Mouse (Mus musculus): ENCODE measurements around the gene Scp2. TPM values are rescaled to one million over a fixed set of nuclear protein-coding genes. Genes with fewer than 3 reads are reported as not detected.

The Scp2 gene
- polyA plus RNA-seq, 1 experiment from 2014 or later, result 227 TPM

DNA sequence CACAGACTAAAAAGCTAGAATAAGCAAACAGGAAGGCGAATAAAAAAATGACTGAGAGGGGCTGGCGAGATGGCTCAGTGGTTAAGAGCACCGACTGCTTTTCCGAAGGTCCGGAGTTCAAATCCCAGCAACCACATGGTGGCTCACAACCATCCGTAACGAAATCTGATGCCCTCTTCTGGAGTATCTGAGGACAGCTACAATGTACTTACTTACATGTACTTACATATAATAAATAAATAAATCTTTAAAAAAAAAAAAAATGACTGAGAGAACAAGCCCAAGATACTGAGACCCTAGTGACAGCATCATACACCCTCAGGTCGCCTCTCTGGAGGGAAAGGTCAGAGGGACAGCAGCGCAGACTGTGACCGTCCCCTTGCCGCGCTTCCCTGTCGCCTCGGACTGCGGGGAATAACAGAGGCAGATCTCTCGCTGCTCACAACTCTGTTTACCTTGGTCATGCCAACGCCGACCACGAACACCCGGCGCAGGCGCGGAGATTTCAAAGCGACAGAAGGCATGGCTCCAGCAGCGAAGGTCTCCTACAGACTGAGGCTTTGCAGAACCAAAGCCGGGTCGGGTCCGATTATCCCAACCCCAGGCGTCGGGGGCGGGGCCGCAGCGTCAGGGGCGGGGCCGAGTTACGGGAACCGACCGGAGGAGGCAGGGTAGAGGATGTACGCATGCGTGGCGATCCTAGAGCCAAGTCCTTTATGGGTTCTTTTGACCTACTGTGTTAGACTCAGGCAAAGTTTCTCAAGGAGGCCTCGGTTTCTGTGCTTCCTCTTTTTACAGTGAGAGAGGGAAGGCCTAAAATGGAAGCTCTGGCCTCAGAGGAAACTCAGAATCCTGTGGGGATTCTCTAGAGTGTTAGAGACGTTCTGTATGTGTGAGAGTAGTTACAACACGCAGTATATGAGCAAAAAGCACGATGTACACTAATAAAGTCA is 26.6 kb downstream of the Scp2 start:
- no peaks in the 10 kb centered on the region for H3K36me3 ChIP-seq (ENCODE audit: control insufficient read depth, insufficient read depth, low read length)
- H3K4me2 ChIP-seq (ENCODE audit: low read length), result peak overlapping the region; percentile 63
- DNase-seq (ENCODE audit: low spot score), result peak; percentile 95
- ATAC-seq (replicated peaks; ENCODE audit: low FRiP score, low TSS enrichment, low read depth), result peak; percentile 84
- no peaks in the 10 kb centered on the region for H3K4me1 ChIP-seq (replicated peaks; ENCODE audit: control insufficient read depth, insufficient read depth, low read length)
- H3K27me3 ChIP-seq (replicated peaks; ENCODE audit: control insufficient read depth, insufficient read depth, low read length), result no peaks in the 10 kb centered on the region
- peak overlapping the region; percentile 62 for H3K9ac ChIP-seq (ENCODE audit: low read length)
- H3K9me3 ChIP-seq (ENCODE audit: control insufficient read depth, low read length), result no peaks in the 10 kb centered on the region
- 12% methylated on average over 43 of the region's 45 CpGs for WGBS
- H3K4me3 ChIP-seq (ENCODE audit: low read depth, low read length), result peak overlapping the region; percentile 67
- peak overlapping the region; percentile 34; the same call in 1 of the 2 replicates for H3K27ac ChIP-seq (ENCODE audit: low read depth)

DNA sequence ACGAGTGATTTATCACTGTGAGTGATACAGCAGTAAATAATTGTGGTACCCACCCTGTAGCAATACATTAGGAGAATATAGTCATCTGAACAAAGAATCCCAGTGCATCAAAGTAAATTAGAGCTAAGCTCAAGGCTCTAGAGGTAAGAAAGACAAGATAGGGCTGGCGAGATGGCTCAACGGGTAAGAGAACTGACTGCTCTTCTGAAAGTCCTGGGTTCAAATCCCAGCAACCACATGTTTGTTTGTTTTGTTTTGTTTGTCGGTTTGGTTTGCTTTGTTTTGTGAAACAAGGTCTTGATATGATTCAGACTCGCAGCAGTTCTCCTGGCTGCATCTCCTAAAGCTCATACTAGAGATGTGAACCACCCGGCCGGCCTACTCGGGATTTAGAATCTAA is 27.3 kb downstream of the Scp2 start:
- Histone ChIP-seq H3K27me3 (replicated peaks; ENCODE audit: control insufficient read depth, insufficient read depth, low read length) (no peaks in the 10 kb centered on the region), H3K4me2 (ENCODE audit: low read length) (no peak overlapping the region), H3K27ac (ENCODE audit: low read depth) (no peak overlapping the region), H3K4me3 (ENCODE audit: low read depth, low read length) (no peak overlapping the region), H3K4me1 (replicated peaks; ENCODE audit: control insufficient read depth, insufficient read depth, low read length) (no peaks in the 10 kb centered on the region), H3K9me3 (ENCODE audit: control insufficient read depth, low read length) (no peaks in the 10 kb centered on the region), H3K36me3 (ENCODE audit: control insufficient read depth, insufficient read depth, low read length) (no peaks in the 10 kb centered on the region), H3K9ac (ENCODE audit: low read length) (no peak overlapping the region)
- DNase-seq (ENCODE audit: low spot score), result no peak
- WGBS, result 91% methylated on average over 8 of the region's 8 CpGs
- ATAC-seq (replicated peaks; ENCODE audit: low FRiP score, low TSS enrichment, low read depth), result no peak

DNA sequence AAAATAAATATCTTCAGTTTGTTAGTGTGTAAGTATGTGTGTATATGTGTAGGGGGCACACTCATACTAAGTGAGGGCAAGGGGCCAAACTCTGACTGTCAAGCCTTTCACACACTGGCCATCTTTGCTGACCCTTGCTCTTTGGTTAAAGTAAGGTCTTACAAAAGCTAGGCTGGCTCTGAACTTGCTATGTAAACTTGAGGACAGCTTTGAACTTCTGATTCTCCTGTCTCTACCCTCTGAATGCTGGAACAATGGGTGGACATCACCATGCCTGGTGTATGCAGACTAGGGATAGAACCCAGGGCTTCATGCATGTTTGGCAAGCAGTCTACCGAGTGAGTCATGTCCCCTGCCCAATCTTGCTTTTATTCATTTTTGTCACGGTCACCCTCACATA is 28.3 kb downstream of the Scp2 start:
- 91% methylated on average over 2 of the region's 2 CpGs for WGBS

DNA sequence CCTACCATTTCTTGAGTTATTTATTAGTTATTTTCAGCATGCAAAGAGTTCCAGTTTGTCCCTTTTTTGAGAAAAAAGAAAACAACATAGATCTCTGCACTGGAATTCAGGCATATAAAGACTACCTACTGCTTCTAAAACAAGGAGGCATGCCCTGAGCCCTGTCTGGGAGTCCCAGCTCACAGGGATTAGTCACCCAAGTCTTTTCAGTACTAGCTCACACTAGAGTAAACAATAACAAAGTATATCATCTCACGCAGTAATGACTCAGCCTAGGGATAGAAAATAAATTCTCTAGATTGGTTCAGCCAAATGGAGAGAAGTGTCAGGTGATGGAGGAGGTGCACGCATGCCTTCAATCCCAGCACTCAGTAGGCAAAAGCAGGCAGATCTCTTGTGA is 34.1 kb downstream of the Scp2 start:
- H3K9me3 ChIP-seq (ENCODE audit: control insufficient read depth, low read length), result no peaks in the 10 kb centered on the region
- no peaks in the 10 kb centered on the region for H3K27me3 ChIP-seq (replicated peaks; ENCODE audit: control insufficient read depth, insufficient read depth, low read length)
- DNase-seq (ENCODE audit: low spot score), result no peak
- H3K4me3 ChIP-seq (ENCODE audit: low read depth, low read length), result no peak overlapping the region
- H3K4me1 ChIP-seq (replicated peaks; ENCODE audit: control insufficient read depth, insufficient read depth, low read length), result no peaks in the 10 kb centered on the region
- H3K27ac ChIP-seq (ENCODE audit: low read depth), result no peak overlapping the region
- no peak overlapping the region for H3K4me2 ChIP-seq (ENCODE audit: low read length)
- no peak overlapping the region for H3K9ac ChIP-seq (ENCODE audit: low read length)
- H3K36me3 ChIP-seq (ENCODE audit: control insufficient read depth, insufficient read depth, low read length), result 0 out of 2 replicates have a peak, but pooled peaks cover 4% of the 10 kb centered on the region
- no peak for ATAC-seq (replicated peaks; ENCODE audit: low FRiP score, low TSS enrichment, low read depth)
- 76% methylated on average over 2 of the region's 2 CpGs for WGBS

More for the DNA sequence above, 28.3 kb downstream of the Scp2 start:
- no peak overlapping the region for H3K27ac ChIP-seq (ENCODE audit: low read depth)
- 0 out of 2 replicates have a peak, but pooled peaks cover 3% of the 10 kb centered on the region for H3K36me3 ChIP-seq (ENCODE audit: control insufficient read depth, insufficient read depth, low read length)
- no peaks in the 10 kb centered on the region for H3K27me3 ChIP-seq (replicated peaks; ENCODE audit: control insufficient read depth, insufficient read depth, low read length)
- no peak overlapping the region for H3K4me3 ChIP-seq (ENCODE audit: low read depth, low read length)
- ATAC-seq (replicated peaks; ENCODE audit: low FRiP score, low TSS enrichment, low read depth), result no peak
- H3K9me3 ChIP-seq (ENCODE audit: control insufficient read depth, low read length), result no peaks in the 10 kb centered on the region
- no peaks in the 10 kb centered on the region for H3K4me1 ChIP-seq (replicated peaks; ENCODE audit: control insufficient read depth, insufficient read depth, low read length)
- H3K4me2 ChIP-seq (ENCODE audit: low read length), result no peak overlapping the region
- no peak overlapping the region for H3K9ac ChIP-seq (ENCODE audit: low read length)
- no peak for DNase-seq (ENCODE audit: low spot score)

DNA sequence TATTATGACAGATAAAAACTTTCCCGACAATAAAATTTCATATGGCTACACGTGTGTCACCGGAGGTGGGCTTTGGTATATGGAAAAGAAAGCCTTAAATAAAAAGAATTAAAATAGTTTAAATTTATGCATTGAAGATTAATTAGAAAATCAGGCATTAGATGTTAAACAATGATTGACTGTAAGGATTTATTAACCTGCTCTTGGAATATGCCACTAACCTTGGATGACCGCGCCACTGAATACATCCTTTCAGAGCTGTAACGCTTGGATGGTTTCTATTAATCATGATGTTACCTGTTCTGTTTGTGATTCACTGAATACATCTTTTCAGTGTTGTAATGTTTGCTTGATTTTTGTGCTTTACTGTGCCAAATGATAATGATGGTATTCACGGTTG is 35.1 kb downstream of the Scp2 start:
- Histone ChIP-seq H3K9ac (ENCODE audit: low read length) (no peak overlapping the region), H3K4me3 (ENCODE audit: low read depth, low read length) (no peak overlapping the region), H3K9me3 (ENCODE audit: control insufficient read depth, low read length) (no peaks in the 10 kb centered on the region), H3K36me3 (ENCODE audit: control insufficient read depth, insufficient read depth, low read length) (0 out of 2 replicates have a peak, but pooled peaks cover 4% of the 10 kb centered on the region), H3K27ac (ENCODE audit: low read depth) (no peak overlapping the region), H3K27me3 (replicated peaks; ENCODE audit: control insufficient read depth, insufficient read depth, low read length) (no peaks in the 10 kb centered on the region), H3K4me1 (replicated peaks; ENCODE audit: control insufficient read depth, insufficient read depth, low read length) (no peaks in the 10 kb centered on the region), H3K4me2 (ENCODE audit: low read length) (no peak overlapping the region)
- ATAC-seq (replicated peaks; ENCODE audit: low FRiP score, low TSS enrichment, low read depth) (no peak), DNase-seq (ENCODE audit: low spot score) (no peak)
- WGBS, result 95% methylated on average over 7 of the region's 7 CpGs

DNA sequence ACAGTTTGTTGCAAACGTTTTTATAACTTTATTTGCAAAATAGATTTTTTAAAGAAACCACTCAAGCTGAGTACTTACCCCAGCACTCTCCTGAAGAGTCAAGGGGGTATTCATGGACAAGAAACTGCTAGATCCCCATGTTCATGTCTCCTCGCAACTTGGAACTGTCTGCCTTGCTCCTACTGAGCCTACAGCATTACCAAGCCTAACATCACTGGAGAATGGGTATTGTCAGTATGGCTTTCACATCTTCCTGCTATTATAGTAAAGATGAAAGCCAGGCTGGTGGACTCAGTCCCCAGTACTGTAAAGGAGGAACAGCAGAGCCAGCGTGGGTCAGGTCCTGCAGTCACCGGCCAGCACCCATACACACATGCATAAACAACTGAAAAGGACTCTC is 48.5 kb downstream of the Scp2 start, which contains the start of gene Podn:
Gene Podn, minus strand, starts transcription at position 101 of the 400 bp plus-strand sequence.
- no peak within 1 kb of the TSS for H3K9ac ChIP-seq (ENCODE audit: low read length)
- no peak within 1 kb of the TSS for H3K4me3 ChIP-seq (ENCODE audit: low read depth, low read length)
- no peak within 1 kb of the TSS for H3K4me2 ChIP-seq (ENCODE audit: low read length)
- no peaks in the 10 kb centered on the region for H3K9me3 ChIP-seq (ENCODE audit: control insufficient read depth, low read length)
- H3K27ac ChIP-seq (ENCODE audit: low read depth), result no peak within 1 kb of the TSS
- DNase-seq (ENCODE audit: low spot score) (no peak), ATAC-seq (replicated peaks; ENCODE audit: low FRiP score, low TSS enrichment, low read depth) (no peak)
- H3K4me1 ChIP-seq (replicated peaks; ENCODE audit: control insufficient read depth, insufficient read depth, low read length), result no peaks in the 10 kb centered on the region
- no peaks in the 10 kb centered on the region for H3K27me3 ChIP-seq (replicated peaks; ENCODE audit: control insufficient read depth, insufficient read depth, low read length)
- 82% methylated on average over 4 of the region's 4 CpGs for WGBS
- H3K36me3 ChIP-seq (ENCODE audit: control insufficient read depth, insufficient read depth, low read length), result peaks cover 6% of the 10 kb centered on the region; the same call in 1 of the 2 replicates

DNA sequence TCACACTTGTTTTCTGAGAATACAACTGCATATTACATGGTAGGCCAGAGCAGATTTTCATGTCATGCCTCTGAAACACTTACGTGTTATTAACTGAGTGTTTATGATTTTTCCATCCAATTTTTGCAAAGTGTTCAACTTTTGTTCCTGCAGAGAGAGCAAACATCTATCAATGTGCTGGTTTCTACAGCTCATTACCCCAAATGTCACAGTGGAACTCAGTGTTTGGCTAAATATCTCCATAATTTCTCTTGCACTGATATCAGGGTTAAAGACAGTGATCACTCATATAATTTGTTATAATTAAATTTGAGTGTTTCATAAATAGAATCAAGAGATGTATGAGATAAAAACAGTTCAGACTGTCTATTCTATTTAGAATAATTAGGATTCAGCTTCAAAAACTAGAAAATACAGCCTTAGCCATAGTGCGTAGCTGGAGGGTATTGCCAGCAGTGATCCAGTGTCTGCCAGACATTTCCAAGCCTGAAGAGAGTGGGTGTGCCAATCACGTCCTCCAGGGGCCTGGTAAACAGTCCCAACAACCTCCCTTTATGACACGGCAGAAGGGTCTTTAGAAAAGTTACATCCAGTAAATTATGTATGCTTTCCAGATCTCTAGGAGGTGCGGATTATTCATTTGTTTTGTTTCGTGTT is 51.9 kb downstream of the Scp2 start:
- no peaks in the 10 kb centered on the region for H3K9me3 ChIP-seq (ENCODE audit: control insufficient read depth, low read length)
- no peaks in the 10 kb centered on the region for H3K27me3 ChIP-seq (replicated peaks; ENCODE audit: control insufficient read depth, insufficient read depth, low read length)
- H3K27ac ChIP-seq (ENCODE audit: low read depth), result no peak overlapping the region
- H3K4me3 ChIP-seq (ENCODE audit: low read depth, low read length), result no peak overlapping the region
- 83% methylated on average over 6 of the region's 6 CpGs for WGBS
- no peak overlapping the region for H3K9ac ChIP-seq (ENCODE audit: low read length)
- no peak for ATAC-seq (replicated peaks; ENCODE audit: low FRiP score, low TSS enrichment, low read depth)
- no peak for DNase-seq (ENCODE audit: low spot score)
- no peak overlapping the region for H3K4me2 ChIP-seq (ENCODE audit: low read length)
- H3K4me1 ChIP-seq (replicated peaks; ENCODE audit: control insufficient read depth, insufficient read depth, low read length), result no peaks in the 10 kb centered on the region
- H3K36me3 ChIP-seq (ENCODE audit: control insufficient read depth, insufficient read depth, low read length), result peaks cover 4% of the 10 kb centered on the region; the same call in 1 of the 2 replicates

DNA sequence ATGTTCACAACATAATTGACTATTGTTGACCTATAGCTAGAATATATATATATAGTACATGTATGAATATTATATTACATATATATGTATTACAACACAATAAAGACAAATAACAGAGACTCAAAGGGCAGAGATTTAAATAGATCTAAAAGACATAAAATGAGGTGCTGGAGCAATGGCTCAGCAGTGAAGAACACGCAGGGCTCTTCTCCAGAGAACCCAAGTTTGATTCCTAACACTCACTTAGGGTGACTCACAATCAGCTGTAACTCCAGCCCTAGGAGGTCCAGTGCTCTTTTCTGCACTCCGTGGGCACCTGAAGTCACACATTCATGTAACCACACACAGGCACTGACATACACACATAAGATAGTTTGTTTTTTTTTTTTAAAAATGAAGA is 60.8 kb downstream of the Scp2 start:
- Histone ChIP-seq H3K9me3 (ENCODE audit: control insufficient read depth, low read length) (no peaks in the 10 kb centered on the region), H3K27ac (ENCODE audit: low read depth) (no peak overlapping the region), H3K9ac (ENCODE audit: low read length) (no peak overlapping the region), H3K36me3 (ENCODE audit: control insufficient read depth, insufficient read depth, low read length) (peaks cover 6% of the 10 kb centered on the region; the same call in 1 of the 2 replicates), H3K4me3 (ENCODE audit: low read depth, low read length) (no peak overlapping the region), H3K4me1 (replicated peaks; ENCODE audit: control insufficient read depth, insufficient read depth, low read length) (no peaks in the 10 kb centered on the region), H3K27me3 (replicated peaks; ENCODE audit: control insufficient read depth, insufficient read depth, low read length) (no peaks in the 10 kb centered on the region), H3K4me2 (ENCODE audit: low read length) (no peak overlapping the region)
- WGBS, result 88% methylated on average over 2 of the region's 2 CpGs
- no peak for DNase-seq (ENCODE audit: low spot score)
- ATAC-seq (replicated peaks; ENCODE audit: low FRiP score, low TSS enrichment, low read depth), result no peak

All from intestine, embryonic 14.5 days (tissue).